Mouse (Mus musculus) liver, embryonic 12.5 days (tissue): ENCODE measurements around the gene Wasf2. TPM values are rescaled to one million over a fixed set of nuclear protein-coding genes. Genes with fewer than 3 reads are reported as not detected.
A peak's percentile ranks its signal among the peaks of the same experiment; 100 is the strongest.

ENCODE experiments used
- ATAC-seq: fragments of 200-750 bp; cut with Nextera tagmentation; 2 replicates; pipeline ENCODE4 v1.8.0; 2017; ENCODE audit warnings: moderate number of reproducible peaks, mild to moderate bottlenecking, moderate library complexity
- H3K27ac ChIP-seq: fragments of 300-500 bp; sonication (generic); 2 replicates; pipeline ENCODE4 v1.5.1; 2016; ENCODE audit warnings: mild to moderate bottlenecking
- H3K27me3 ChIP-seq: fragments of 300-500 bp; sonication (generic); replicated peaks from 2 replicates; pipeline ENCODE4 v1.6.1; 2016; ENCODE audit warnings: mild to moderate bottlenecking, moderate library complexity
- H3K36me3 ChIP-seq: fragments of 300-500 bp; sonication (generic); 2 replicates; pipeline ENCODE4 v1.6.1; 2016; ENCODE audit warnings: mild to moderate bottlenecking, moderate library complexity
- H3K4me1 ChIP-seq: fragments of 300-500 bp; sonication (generic); 2 replicates; pipeline ENCODE4 v1.6.1; 2016
- H3K4me2 ChIP-seq: fragments of 300-500 bp; sonication (generic); 2 replicates; pipeline ENCODE4 v1.6.1; 2016; ENCODE audit warnings: mild to moderate bottlenecking, moderate library complexity
- H3K4me3 ChIP-seq: fragments of 300-500 bp; sonication (generic); 2 replicates; pipeline ENCODE4 v1.5.1; 2016; ENCODE audit warnings: mild to moderate bottlenecking, moderate library complexity
- H3K9ac ChIP-seq: fragments of 300-500 bp; sonication (generic); 2 replicates; pipeline ENCODE4 v1.6.1; 2016; ENCODE audit warnings: mild to moderate bottlenecking, moderate library complexity
- H3K9me3 ChIP-seq: fragments of 300-500 bp; sonication (generic); replicated peaks from 2 replicates; pipeline ENCODE4 v1.6.1; 2016; ENCODE audit warnings: mild to moderate bottlenecking, moderate library complexity
- WGBS: fragments of 180-500 bp; shearing (Covaris S2); methylation state at CpG from one replicate; pipeline ENCODE4 v1.1.7; 2016; ENCODE audit not compliant: insufficient replicate concordance; 5-methylcytosine and 5-hydroxymethylcytosine counted together
- microRNA-seq: library from miRNA; unstranded; fragments of <30 nt; microRNA quantifications from one replicate; pipeline ENCODE4, GENCODE M21; 2017
- polyA plus RNA-seq: library from polyadenylated mRNA; unstranded; fragments of >200 nt; fragmentation: Nextera tagmentation; extraction: Ambion mirVana; gene quantifications from 2 replicates; pipeline ENCODE4 v1.2.1, GENCODE M21; 2016

The Wasf2 gene
- polyA plus RNA-seq, 1 experiment from 2014 or later, result 35.9 TPM

- Histone ChIP-seq H3K4me1 (peaks cover 79% of the 10 kb centered on the region), H3K4me2 (peak overlapping the region; percentile 58), H3K27ac (peak overlapping the region; percentile 78), H3K36me3 (no peaks in the 10 kb centered on the region), H3K9me3 (no peaks in the 10 kb centered on the region), H3K27me3 (peaks cover 83% of the 10 kb centered on the region), H3K4me3 (peak overlapping the region; percentile 7; the same call in 1 of the 2 replicates), H3K9ac (peak overlapping the region; percentile 31)
- 24% methylated on average over 13 of the region's 13 CpGs for WGBS
- ATAC-seq, result peak; percentile 91
Measured at GRCm38 (mm10) chr4:133247806-133248449, 117.6 kb downstream of the Wasf2 start.

Small RNA genes lying within 50 kb of the gene (microRNA-seq; reads per million reads assigned to microRNA genes)
- not detected for gene Mir7017

Other genes with a start within 250 kb of the Wasf2 start
- 21.0 and 21.7 TPM in 2 replicates for gene Stx12, start 246.0 kb upstream of the Wasf2 start, polyA plus RNA-seq
- 22.6 and 25.8 TPM in 2 replicates for gene Fam76a, start 207.9 kb upstream of the Wasf2 start, polyA plus RNA-seq
- 0.60 and 0.73 TPM in 2 replicates for gene Fgr, start 156.4 kb upstream of the Wasf2 start, polyA plus RNA-seq
- gene Ahdc1, start 119.2 kb upstream of the Wasf2 start, polyA plus RNA-seq, result 2.9 and 3.2 TPM in 2 replicates
- gene Cd164l2, start 81.6 kb downstream of the Wasf2 start, polyA plus RNA-seq, result 0.12 and 0.26 TPM in 2 replicates
- gene Gpr3, start 82.0 kb downstream of the Wasf2 start, polyA plus RNA-seq, result not detected in 2 replicates
- 2.8 and 3.6 TPM in 2 replicates for gene Map3k6, start 110.3 kb downstream of the Wasf2 start, polyA plus RNA-seq
- 0.37 and 0.46 TPM in 2 replicates for gene Sytl1, start 132.6 kb downstream of the Wasf2 start, polyA plus RNA-seq
- gene Tmem222, start 147.3 kb downstream of the Wasf2 start, polyA plus RNA-seq, result 47.6 and 48.4 TPM in 2 replicates
- 10.0 and 11.2 TPM in 2 replicates for gene Wdtc1, start 223.0 kb downstream of the Wasf2 start, polyA plus RNA-seq
- 4.2 and 4.9 TPM in 2 replicates for gene Slc9a1, start 239.2 kb downstream of the Wasf2 start, polyA plus RNA-seq